Mouse (Mus musculus): ENCODE measurements around the gene Fam213a. TPM values are rescaled to one million over a fixed set of nuclear protein-coding genes. Genes with fewer than 3 reads are reported as not detected.

Fam213a gene
- polyA plus RNA-seq, 2 experiments = 39.4 to 41.8 TPM

GRCm38 (mm10) chr14:40985635-40986034 is 28.0 kb downstream of the Fam213a start:
- peaks cover 16 to 17% of the 10 kb centered on the region in 2 experiments for H3K4me1 ChIP-seq (replicated peaks; ENCODE audit: control insufficient read depth in 2 of 2, insufficient read depth in 2 of 2, low read length in 1 of 2)
- no peak overlapping the region for H3K4me3 ChIP-seq (ENCODE audit: insufficient read depth in 1 of 2, low read depth in 2 of 2, low read length in 2 of 2)
- ATAC-seq (ENCODE audit: insufficient read depth) (no peak), DNase-seq (ENCODE audit: low read depth in 3 of 3, low spot score in 3 of 3) (no peak)
- TF ChIP-seq CTCF (IDR thresholded peaks at IDR 0.05; ENCODE audit: low read depth) (no peak), EP300 (IDR thresholded peaks at IDR 0.05; ENCODE audit: low read depth) (no peak)
- H3K9ac ChIP-seq (replicated peaks) = no peak overlapping the region
- H3K27ac ChIP-seq = no peak overlapping the region
- no peaks in the 10 kb centered on the region for H3K36me3 ChIP-seq (replicated peaks; ENCODE audit: control insufficient read depth, insufficient read depth, low read depth)
- H3K9me3 ChIP-seq (ENCODE audit: control insufficient read depth, low read length) = no peaks in the 10 kb centered on the region
- H3K4me2 ChIP-seq (ENCODE audit: low read depth) = no peak overlapping the region
- WGBS (ENCODE audit: insufficient replicate concordance) = 51% methylated on average over 4 of the region's 4 CpGs
- no peaks in the 10 kb centered on the region for H3K27me3 ChIP-seq (ENCODE audit: control insufficient read depth, insufficient read depth, low read length)

GRCm38 (mm10) chr14:40979723-40980122 is 33.9 kb downstream of the Fam213a start:
- no peak overlapping the region for H3K4me3 ChIP-seq (ENCODE audit: insufficient read depth in 1 of 2, low read depth in 2 of 2, low read length in 2 of 2)
- no peak overlapping the region for H3K4me2 ChIP-seq (ENCODE audit: low read depth)
- H3K36me3 ChIP-seq (replicated peaks; ENCODE audit: control insufficient read depth, insufficient read depth, low read depth) = no peaks in the 10 kb centered on the region
- no peaks in the 10 kb centered on the region for H3K27me3 ChIP-seq (ENCODE audit: control insufficient read depth, insufficient read depth, low read length)
- H3K4me1 ChIP-seq (replicated peaks; ENCODE audit: control insufficient read depth in 2 of 2, insufficient read depth in 2 of 2, low read length in 1 of 2) = peaks cover 0 to 5% of the 10 kb centered on the region in 2 experiments; a peak in 2 of 4 replicates
- no peaks in the 10 kb centered on the region for H3K9me3 ChIP-seq (ENCODE audit: control insufficient read depth, low read length)
- H3K27ac ChIP-seq = no peak overlapping the region
- ATAC-seq (ENCODE audit: insufficient read depth) = no peak
- WGBS (ENCODE audit: insufficient replicate concordance) = 40% methylated on average over 1 of the region's 1 CpGs
- H3K9ac ChIP-seq (replicated peaks) = 0 out of 2 replicates have a peak overlapping the region, but pooled peaks have one; percentile 36
- no peak for DNase-seq (ENCODE audit: low read depth in 3 of 3, low spot score in 3 of 3)
- TF ChIP-seq EP300 (IDR thresholded peaks at IDR 0.05; ENCODE audit: low read depth) (no peak), CTCF (IDR thresholded peaks at IDR 0.05; ENCODE audit: low read depth) (no peak)

DNA sequence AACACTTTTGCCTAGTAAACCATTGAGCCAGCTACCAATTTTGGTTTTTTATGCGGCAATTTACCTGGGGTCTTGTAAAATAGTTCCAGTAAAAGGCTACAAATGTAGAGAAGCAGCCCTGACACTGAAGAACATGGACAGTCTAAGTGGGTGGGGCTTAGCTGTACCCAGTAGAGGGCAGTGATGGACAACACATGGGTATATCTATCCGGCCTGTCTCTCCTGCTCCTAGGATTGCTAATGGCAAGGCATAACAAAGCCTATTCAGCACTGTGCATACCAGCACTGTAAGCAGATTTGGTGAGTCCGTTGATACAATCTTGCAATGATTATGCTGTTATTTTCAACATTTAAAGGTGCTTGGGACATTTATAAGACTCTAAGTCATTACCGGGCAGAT is 34.6 kb downstream of the Fam213a start:
- DNase-seq (ENCODE audit: low read depth in 3 of 3, low spot score in 3 of 3) = no peak

DNA sequence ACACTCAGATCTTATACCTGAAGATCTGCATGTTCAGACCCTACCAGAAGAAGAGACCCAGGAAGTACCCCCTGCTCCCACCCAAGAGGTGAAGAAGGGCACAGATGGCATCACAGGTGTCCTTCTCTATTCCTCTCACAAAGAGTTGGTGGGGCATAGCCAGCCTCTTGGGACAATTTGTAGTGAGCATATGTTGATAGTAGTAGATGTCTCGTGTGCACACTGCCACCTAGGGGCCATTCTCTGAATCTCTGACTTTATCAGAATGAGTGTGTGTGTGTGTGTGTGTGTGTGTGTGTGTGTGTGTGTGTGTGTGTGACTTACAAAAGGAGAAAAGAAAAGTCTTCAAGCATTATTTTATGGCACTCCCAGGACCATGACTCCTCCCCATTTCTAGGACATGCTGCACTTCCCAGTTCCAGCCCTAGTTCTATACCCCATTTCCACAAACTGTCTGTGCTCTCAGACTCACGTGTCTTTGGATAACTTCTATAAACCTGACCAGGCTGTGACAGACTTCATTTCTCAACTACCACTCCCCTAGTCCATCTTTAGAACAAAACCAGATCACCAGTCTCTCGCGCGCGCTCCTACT is 38.4 kb downstream of the Fam213a start:
- H3K27me3 ChIP-seq (ENCODE audit: control insufficient read depth, insufficient read depth, low read length) = no peaks in the 10 kb centered on the region
- peaks cover 0 to 5% of the 10 kb centered on the region in 2 experiments; a peak in 2 of 4 replicates for H3K4me1 ChIP-seq (replicated peaks; ENCODE audit: control insufficient read depth in 2 of 2, insufficient read depth in 2 of 2, low read length in 1 of 2)
- DNase-seq (ENCODE audit: low read depth in 3 of 3, low spot score in 3 of 3) (peak in 1 of 3 experiments; percentile 56), ATAC-seq (ENCODE audit: insufficient read depth) (peak; percentile 56)
- H3K9ac ChIP-seq (replicated peaks) = no peak overlapping the region
- H3K4me3 ChIP-seq (ENCODE audit: insufficient read depth in 1 of 2, low read depth in 2 of 2, low read length in 2 of 2) = no peak overlapping the region
- no peaks in the 10 kb centered on the region for H3K36me3 ChIP-seq (replicated peaks; ENCODE audit: control insufficient read depth, insufficient read depth, low read depth)
- no peak overlapping the region for H3K4me2 ChIP-seq (ENCODE audit: low read depth)
- 73% methylated on average over 6 of the region's 6 CpGs for WGBS (ENCODE audit: insufficient replicate concordance)
- H3K27ac ChIP-seq = no peak overlapping the region
- TF ChIP-seq CTCF (IDR thresholded peaks at IDR 0.05; ENCODE audit: low read depth) = peak; percentile 90
- TF ChIP-seq EP300 (IDR thresholded peaks at IDR 0.05; ENCODE audit: low read depth) = no peak
- H3K9me3 ChIP-seq (ENCODE audit: control insufficient read depth, low read length) = no peaks in the 10 kb centered on the region

More for the DNA sequence above, 34.6 kb downstream of the Fam213a start:
- 46% methylated on average over 4 of the region's 4 CpGs for WGBS (ENCODE audit: insufficient replicate concordance)
- Histone ChIP-seq H3K27me3 (ENCODE audit: control insufficient read depth, insufficient read depth, low read length) (no peaks in the 10 kb centered on the region), H3K4me2 (ENCODE audit: low read depth) (no peak overlapping the region), H3K4me1 (replicated peaks; ENCODE audit: control insufficient read depth in 2 of 2, insufficient read depth in 2 of 2, low read length in 1 of 2) (peaks cover 0 to 5% of the 10 kb centered on the region in 2 experiments; a peak in 2 of 4 replicates), H3K27ac (no peak overlapping the region), H3K9ac (replicated peaks) (no peak overlapping the region), H3K36me3 (replicated peaks; ENCODE audit: control insufficient read depth, insufficient read depth, low read depth) (no peaks in the 10 kb centered on the region), H3K9me3 (ENCODE audit: control insufficient read depth, low read length) (no peaks in the 10 kb centered on the region), H3K4me3 (ENCODE audit: insufficient read depth in 1 of 2, low read depth in 2 of 2, low read length in 2 of 2) (no peak overlapping the region)
- peak; percentile 70 for ATAC-seq (ENCODE audit: insufficient read depth)
- TF ChIP-seq CTCF (IDR thresholded peaks at IDR 0.05; ENCODE audit: low read depth) (peak; percentile 86), EP300 (IDR thresholded peaks at IDR 0.05; ENCODE audit: low read depth) (no peak)

DNA sequence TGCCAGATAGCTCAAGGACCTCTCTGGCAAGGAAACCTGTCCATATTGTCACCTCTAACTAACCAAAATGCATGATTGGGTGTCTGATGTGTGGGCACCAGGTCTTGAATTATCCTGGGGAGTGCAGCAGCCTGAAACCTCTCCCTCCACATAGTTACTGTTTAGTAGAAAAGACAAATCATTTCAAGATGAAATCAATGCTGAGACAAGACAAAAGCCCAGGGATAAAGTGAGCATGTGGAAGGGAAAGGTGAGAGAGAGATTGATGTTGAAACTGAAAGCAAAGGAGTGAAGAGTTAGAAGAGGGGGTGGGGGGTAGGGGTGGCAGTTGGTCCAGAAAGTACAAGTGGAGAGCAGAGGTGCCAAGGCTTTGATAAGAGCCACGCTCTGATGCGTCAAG is 45.5 kb downstream of the Fam213a start:
- H3K4me3 ChIP-seq (ENCODE audit: insufficient read depth in 1 of 2, low read depth in 2 of 2, low read length in 2 of 2) = no peak overlapping the region; a peak in 1 of 4 replicates
- DNase-seq (ENCODE audit: low read depth in 3 of 3, low spot score in 3 of 3) (no peak), ATAC-seq (ENCODE audit: insufficient read depth) (no peak)
- no peak overlapping the region for H3K9ac ChIP-seq (replicated peaks)
- H3K9me3 ChIP-seq (ENCODE audit: control insufficient read depth, low read length) = no peaks in the 10 kb centered on the region
- H3K27ac ChIP-seq = no peak overlapping the region
- H3K36me3 ChIP-seq (replicated peaks; ENCODE audit: control insufficient read depth, insufficient read depth, low read depth) = no peaks in the 10 kb centered on the region
- WGBS (ENCODE audit: insufficient replicate concordance) = 26% methylated on average over 2 of the region's 2 CpGs
- H3K4me2 ChIP-seq (ENCODE audit: low read depth) = peak overlapping the region; percentile 83; the same call in 1 of the 2 replicates
- peaks cover 29 to 35% of the 10 kb centered on the region in 2 experiments for H3K4me1 ChIP-seq (replicated peaks; ENCODE audit: control insufficient read depth in 2 of 2, insufficient read depth in 2 of 2, low read length in 1 of 2)
- no peak for TF ChIP-seq CTCF (IDR thresholded peaks at IDR 0.05; ENCODE audit: low read depth)
- no peak for TF ChIP-seq EP300 (IDR thresholded peaks at IDR 0.05; ENCODE audit: low read depth)
- H3K27me3 ChIP-seq (ENCODE audit: control insufficient read depth, insufficient read depth, low read length) = no peaks in the 10 kb centered on the region

Data from liver, embryonic 14.5 days (tissue).